Mouse (Mus musculus) liver, postnatal 0 days (tissue): Measurements from ENCODE around the gene Polr1d. TPM values are rescaled to one million over a fixed set of nuclear protein-coding genes. Genes with fewer than 3 reads are reported as not detected.

Experiments used
- ATAC-seq: fragments of 200-750 bp; cut with Nextera tagmentation; 2 replicates; pipeline ENCODE4 v1.8.0; 2017; ENCODE audit warnings: mild to moderate bottlenecking, moderate library complexity
- DNase-seq: peaks from one replicate; pipeline ENCODE4 v3.0.0-alpha.2; 2016
- H3K27ac ChIP-seq: fragments of 300-500 bp; sonication (generic); 2 replicates; pipeline ENCODE4 v1.5.1; 2014; ENCODE audit warnings: antibody characterized with exemption, moderate library complexity, mild to moderate bottlenecking, low read depth
- H3K27me3 ChIP-seq: fragments of 300-500 bp; sonication (generic); 2 replicates; pipeline ENCODE4 v1.6.1; 2014; ENCODE audit warnings: low read length, control low read depth, mixed read lengths; ENCODE audit not compliant: insufficient read depth
- H3K36me3 ChIP-seq: fragments of 300-500 bp; sonication (generic); replicated peaks from 2 replicates; pipeline ENCODE4 v1.6.1; 2014; ENCODE audit warnings: mild to moderate bottlenecking, control low read depth, low read length, moderate library complexity, mixed read lengths; ENCODE audit not compliant: insufficient read depth
- H3K4me1 ChIP-seq: fragments of 300-500 bp; sonication (generic); 2 replicates; pipeline ENCODE4 v1.6.1; 2014; ENCODE audit warnings: antibody characterized with exemption, mild to moderate bottlenecking, control low read depth; ENCODE audit not compliant: insufficient read depth
- H3K4me2 ChIP-seq: fragments of 300-500 bp; sonication (generic); 2 replicates; pipeline ENCODE4 v1.6.1; 2014; ENCODE audit warnings: low read depth, mild to moderate bottlenecking, low read length, moderate library complexity, mixed read lengths
- H3K4me3 ChIP-seq: fragments of 300-500 bp; sonication (generic); 2 replicates; pipeline ENCODE4 v1.5.1; 2014; ENCODE audit warnings: low read depth, low read length
- H3K9ac ChIP-seq: fragments of 300-500 bp; sonication (generic); replicated peaks from 2 replicates; pipeline ENCODE4 v1.6.1; 2014; ENCODE audit warnings: mild to moderate bottlenecking, moderate library complexity
- H3K9me3 ChIP-seq: fragments of 300-500 bp; sonication (generic); 2 replicates; pipeline ENCODE4 v1.6.1; 2016; ENCODE audit warnings: mild to moderate bottlenecking, control low read depth, low read length, mixed read lengths
- CTCF ChIP-seq: sonication (generic); IDR thresholded peaks from 2 replicates; pipeline ENCODE4 v1.5.1; 2016; ENCODE audit warnings: antibody characterized with exemption, low read depth
- EP300 ChIP-seq: IDR thresholded peaks from 2 replicates; pipeline ENCODE4 v1.6.1; 2016; ENCODE audit warnings: antibody characterized with exemption, low read depth, mild to moderate bottlenecking
- WGBS: fragments of 180-500 bp; shearing (Covaris S2); extraction: QIAGEN DNeasy Blood & Tissue Kit; methylation state at CpG from one replicate; pipeline ENCODE4 v1.1.7; 2014; ENCODE audit not compliant: insufficient replicate concordance; 5-methylcytosine and 5-hydroxymethylcytosine counted together
- polyA plus RNA-seq: library from polyadenylated mRNA; unstranded; fragments of >200 nt; fragmentation: Nextera tagmentation; extraction: Ambion mirVana; gene quantifications from 2 replicates; pipeline ENCODE4 v1.2.1, GENCODE M21; 2015

Polr1d gene
- polyA plus RNA-seq, 1 experiment from 2014 or later, result 72.9 TPM

GRCm38 (mm10) chr5:147090256-147090963 lies 13.6 kb downstream of the Polr1d start:
- Histone ChIP-seq H3K4me3 (no peak overlapping the region), H3K27ac (no peak overlapping the region), H3K27me3 (no peaks in the 10 kb centered on the region), H3K36me3 (peaks cover 7% of the 10 kb centered on the region; the same call in 1 of the 2 replicates), H3K4me1 (no peaks in the 10 kb centered on the region), H3K9me3 (no peaks in the 10 kb centered on the region), H3K9ac (no peak overlapping the region), H3K4me2 (no peak overlapping the region)
- no peak for DNase-seq
- no peak for ATAC-seq
- 80% methylated on average over 11 of the region's 11 CpGs for WGBS
- TF ChIP-seq EP300 (no peak), CTCF (no peak)

GRCm38 (mm10) chr5:147092448-147092847 lies 15.6 kb downstream of the Polr1d start:
- Histone ChIP-seq H3K9ac (no peak overlapping the region), H3K9me3 (no peaks in the 10 kb centered on the region), H3K27me3 (no peaks in the 10 kb centered on the region), H3K4me3 (no peak overlapping the region), H3K4me1 (no peaks in the 10 kb centered on the region), H3K4me2 (no peak overlapping the region), H3K27ac (no peak overlapping the region), H3K36me3 (peaks cover 10% of the 10 kb centered on the region; the same call in 1 of the 2 replicates)
- WGBS, result 83% methylated on average over 7 of the region's 7 CpGs
- TF ChIP-seq EP300 (no peak), CTCF (no peak)
- ATAC-seq, result no peak
- no peak for DNase-seq

GRCm38 (mm10) chr5:147094296-147094695 lies 17.4 kb downstream of the Polr1d start:
- WGBS, result 86% methylated on average over 6 of the region's 6 CpGs
- DNase-seq (no peak), ATAC-seq (no peak)
- Histone ChIP-seq H3K27me3 (no peaks in the 10 kb centered on the region), H3K9me3 (no peaks in the 10 kb centered on the region), H3K27ac (no peak overlapping the region), H3K9ac (no peak overlapping the region), H3K36me3 (peaks cover 15% of the 10 kb centered on the region), H3K4me1 (no peaks in the 10 kb centered on the region), H3K4me2 (no peak overlapping the region), H3K4me3 (no peak overlapping the region)
- TF ChIP-seq CTCF (no peak), EP300 (no peak)

GRCm38 (mm10) chr5:147096586-147096985 lies 19.7 kb downstream of the Polr1d start:
- H3K4me3 ChIP-seq, result no peak overlapping the region
- ATAC-seq (no peak), DNase-seq (no peak)
- H3K4me1 ChIP-seq, result no peaks in the 10 kb centered on the region
- no peaks in the 10 kb centered on the region for H3K27me3 ChIP-seq
- no peak for TF ChIP-seq CTCF
- no peak for TF ChIP-seq EP300
- peaks cover 15% of the 10 kb centered on the region for H3K36me3 ChIP-seq
- H3K27ac ChIP-seq, result no peak overlapping the region
- H3K4me2 ChIP-seq, result no peak overlapping the region
- no peaks in the 10 kb centered on the region for H3K9me3 ChIP-seq
- WGBS, result 94% methylated on average over 4 of the region's 4 CpGs
- no peak overlapping the region for H3K9ac ChIP-seq

- WGBS, result 81% methylated on average over 7 of the region's 7 CpGs
- no peak overlapping the region for H3K27ac ChIP-seq
Observed at GRCm38 (mm10) chr5:147098667-147099066, 21.8 kb downstream of the Polr1d start.

GRCm38 (mm10) chr5:147100180-147100579 lies 23.3 kb downstream of the Polr1d start:
- no peak for TF ChIP-seq EP300
- no peak for TF ChIP-seq CTCF
- DNase-seq (no peak), ATAC-seq (no peak)
- WGBS, result 83% methylated on average over 2 of the region's 2 CpGs
- no peaks in the 10 kb centered on the region for H3K9me3 ChIP-seq
- H3K27me3 ChIP-seq, result no peaks in the 10 kb centered on the region
- no peaks in the 10 kb centered on the region for H3K4me1 ChIP-seq
- H3K36me3 ChIP-seq, result peaks cover 14% of the 10 kb centered on the region
- H3K4me2 ChIP-seq, result no peak overlapping the region
- H3K4me3 ChIP-seq, result no peak overlapping the region
- H3K9ac ChIP-seq, result no peak overlapping the region
- H3K27ac ChIP-seq, result no peak overlapping the region

More at GRCm38 (mm10) chr5:147098667-147099066, 21.8 kb downstream of the Polr1d start:
- ATAC-seq, result no peak
- Histone ChIP-seq H3K9ac (no peak overlapping the region), H3K27me3 (no peaks in the 10 kb centered on the region), H3K9me3 (no peaks in the 10 kb centered on the region), H3K4me3 (no peak overlapping the region), H3K36me3 (peaks cover 15% of the 10 kb centered on the region), H3K4me2 (no peak overlapping the region), H3K4me1 (no peaks in the 10 kb centered on the region)
- no peak for TF ChIP-seq CTCF
- TF ChIP-seq EP300, result no peak
- no peak for DNase-seq
